Mouse (Mus musculus) kidney, adult 2 months (tissue): ENCODE data around the gene Hemgn.

Source experiments
- CTCF ChIP-seq: fragments of 200-500 bp; conservative IDR thresholded peaks from 2 replicates; pipeline ENCODE4 v1.5.1; 2011; ENCODE audit warnings: low read depth, mild to moderate bottlenecking, control low read depth, low read length, moderate library complexity, mixed read lengths; ENCODE audit not compliant: insufficient read depth, insufficient read length
- POLR2A ChIP-seq: fragments of 200-500 bp; IDR thresholded peaks from one replicate; pipeline ENCODE4 v1.6.1; 2011; ENCODE audit warnings: low read depth, low read length, control low read depth

GRCm38 (mm10) chr4:46390390-46390970, 22.8 kb downstream of the Hemgn start:
- TF ChIP-seq CTCF (peak; percentile 89), POLR2A (no peak)
